11 mouse cellular contexts compared by ENCODE assay signal in the genomic region with DNA sequence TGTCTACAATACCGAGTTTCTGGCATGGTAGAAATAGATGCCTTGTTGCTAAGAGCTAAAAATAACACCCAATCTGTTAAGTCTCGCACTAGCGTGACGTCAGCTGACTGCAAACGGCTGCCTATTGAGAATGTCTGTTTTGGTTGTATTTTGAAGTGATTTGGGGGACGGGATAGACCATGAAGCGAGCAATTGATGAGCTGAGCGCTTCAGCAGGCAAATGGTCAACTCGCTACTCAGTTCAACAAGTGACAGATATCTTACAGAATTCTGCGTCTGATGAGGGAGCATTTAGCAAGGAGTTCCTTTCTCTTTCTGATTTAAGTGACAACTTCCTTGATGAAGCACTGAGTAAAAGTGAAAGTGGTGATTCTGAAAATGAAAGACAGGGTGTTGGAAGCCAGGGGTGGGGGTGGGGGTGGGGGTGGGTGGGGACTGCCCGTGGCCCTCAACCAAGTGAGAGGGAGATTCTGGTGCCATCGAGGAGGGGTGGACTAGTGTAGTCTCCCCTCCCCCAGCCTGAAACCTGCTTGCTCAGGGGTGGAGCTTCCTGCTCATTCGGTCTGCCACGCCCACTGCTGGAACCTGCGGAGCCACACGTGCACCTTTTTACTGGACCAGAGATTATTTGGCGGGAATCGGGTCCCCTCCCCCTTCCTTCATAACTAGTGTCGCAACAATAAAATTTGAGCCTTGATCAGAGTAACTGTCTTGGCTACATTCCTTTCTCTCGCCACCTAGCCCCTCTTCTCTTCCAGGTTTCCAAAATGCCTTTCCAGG. TPM values are rescaled to one million over a fixed set of nuclear protein-coding genes. Genes with fewer than 3 reads are reported as not detected.
A peak's percentile ranks its signal among the peaks of the same experiment; 100 is the strongest.
DNase-seq lines count a peak whose midpoint lies in the region; ATAC-seq and TF ChIP-seq lines count a peak whose summit lies in the region.
"Not testable (repeated sequence)": the region's sequence is repeated elsewhere in the genome, so short reads cannot be mapped to it uniquely, and the experiment has no call there.
"Had no signal": no experiment of that assay in that cellular context is flagged by ENCODE, and none has a peak within 500 bp of the region (broad histone marks: within the 10 kb centered on the region; RNA-seq: fewer than 3 reads in every experiment).

No protein-coding gene starts in this region.

- H3K9me3 ChIP-seq in kidney, postnatal 0 days (replicated peaks; ENCODE audit: low read length); liver, embryonic 16.5 days (replicated peaks; ENCODE audit: control insufficient read depth, low read length); stomach, embryonic 15.5 days: not testable (repeated sequence)

- H3K4me1 ChIP-seq in kidney, postnatal 0 days (replicated peaks; ENCODE audit: insufficient read depth, low read length); liver, embryonic 16.5 days (ENCODE audit: control insufficient read depth, low read depth, low read length); stomach, embryonic 15.5 days: not testable (repeated sequence)

- WGBS in kidney, postnatal 0 days, result 37% methylated on average over 18 of the region's 20 CpGs
- 21% methylated on average over 18 of the region's 20 CpGs for WGBS in liver, embryonic 16.5 days (ENCODE audit: insufficient replicate concordance)
- 39% methylated on average over 20 of the region's 20 CpGs for WGBS in stomach, embryonic 15.5 days

- H3K36me3 ChIP-seq in kidney, postnatal 0 days (ENCODE audit: insufficient read depth, low read length); liver, embryonic 16.5 days (ENCODE audit: control insufficient read depth, insufficient read depth); stomach, embryonic 15.5 days: not testable (repeated sequence)

- peak; percentile 80 for ATAC-seq in common myeloid progenitor, adult 5-6 weeks (replicated peaks; ENCODE audit: low read depth, poor library complexity, severe bottlenecking)
- ATAC-seq in frontal cortex, adult (ENCODE audit: low TSS enrichment), result peak; percentile 85
- ATAC-seq in hematopoietic stem cell, adult 5-6 weeks (replicated peaks in 1 of 2; ENCODE audit: insufficient read depth in 1 of 2, low FRiP score in 2 of 2, low TSS enrichment in 1 of 2, low read depth in 1 of 2, poor library complexity in 2 of 2, severe bottlenecking in 2 of 2), result peak; percentile 75 to 80
- ATAC-seq in kidney, postnatal 0 days (replicated peaks; ENCODE audit: low FRiP score, low read depth); liver, embryonic 16.5 days (ENCODE audit: low read depth); stomach, embryonic 15.5 days (ENCODE audit: insufficient read depth, low FRiP score, low read depth): not testable (repeated sequence)
- ATAC-seq in megakaryocyte-erythroid progenitor cell, adult 5-6 weeks (replicated peaks; ENCODE audit: low FRiP score, low TSS enrichment, poor library complexity, severe bottlenecking), result peak; percentile 76; the same call in 1 of the 2 replicates

- peak; percentile 82 for DNase-seq in CD4-positive, CD25-positive, alpha-beta regulatory T cell, adult 2 months (ENCODE audit: low read depth, low spot score)
- DNase-seq in kidney, postnatal 0 days (ENCODE audit: low spot score), result not testable (repeated sequence)

- TF ChIP-seq CTCF in kidney, postnatal 0 days (IDR thresholded peaks at IDR 0.05; ENCODE audit: low read depth), result not testable (repeated sequence)

- H3K27me3 ChIP-seq in kidney, postnatal 0 days (ENCODE audit: insufficient read depth, low read length); liver, embryonic 16.5 days (ENCODE audit: control insufficient read depth, insufficient read depth, low read depth, low read length); stomach, embryonic 15.5 days (replicated peaks): not testable (repeated sequence)

- H3K4me3 ChIP-seq in kidney, postnatal 0 days (replicated peaks; ENCODE audit: low read depth, low read length), result peak overlapping the region; percentile 31
- peak overlapping the region; percentile 53 for H3K4me3 ChIP-seq in liver, embryonic 16.5 days (ENCODE audit: low read depth, low read length)
- peak overlapping the region; percentile 29 for H3K4me3 ChIP-seq in stomach, embryonic 15.5 days (replicated peaks)

- not testable (repeated sequence) for H3K9ac ChIP-seq in kidney, postnatal 0 days (ENCODE audit: low read depth, low read length); liver, embryonic 16.5 days (ENCODE audit: low read depth, low read length); stomach, embryonic 15.5 days

- not testable (repeated sequence) for H3K27ac ChIP-seq in kidney, postnatal 0 days; liver, embryonic 16.5 days (ENCODE audit: low read length); stomach, embryonic 15.5 days

- peak overlapping the region; percentile 54 for H3K4me2 ChIP-seq in kidney, postnatal 0 days (ENCODE audit: low read length)
- peak overlapping the region; percentile 54 for H3K4me2 ChIP-seq in liver, embryonic 16.5 days (ENCODE audit: low read depth, low read length)
- H3K4me2 ChIP-seq in stomach, embryonic 15.5 days, result peak overlapping the region; percentile 50

RNA-seq across cellular contexts. Expression of gene Mcidas, which starts 19.7 kb away (rescaled TPM):
- not detected in 2 replicates for total RNA-seq in common myeloid progenitor, adult 5-6 weeks (2017)
- not detected in 2 replicates for total RNA-seq in hematopoietic stem cell, adult 5-6 weeks (2017)
- polyA plus RNA-seq in kidney, postnatal 0 days (2015; fragmentation: Nextera tagmentation; extraction: Ambion mirVana), result 0.05 TPM in 1 of 2 replicates, not detected in the other
- polyA plus RNA-seq in liver, embryonic 16.5 days (2015; fragmentation: Nextera tagmentation; extraction: Ambion mirVana), result not detected in 2 replicates
- total RNA-seq in megakaryocyte-erythroid progenitor cell, adult 5-6 weeks (2014; fragmentation: Nextera tagmentation), result not detected in 2 replicates
- not detected in 2 replicates for total RNA-seq in megakaryocyte-erythroid progenitor cell, adult 5-6 weeks (2017)
- 0.21 and 0.35 TPM in 2 replicates for polyA plus RNA-seq in stomach, embryonic 15.5 days (2015; fragmentation: Nextera tagmentation; extraction: Ambion mirVana)
- total RNA-seq: gastrocnemius, adult 18-20 months; heart, postnatal 25 days had no signal
- polyA plus RNA-seq: limb, embryonic 11.5 days had no signal

RNA-seq across cellular contexts. Expression of gene Cdc20b, which starts 21.5 kb away (rescaled TPM):
- total RNA-seq in common myeloid progenitor, adult 5-6 weeks (2017), result not detected in 2 replicates
- not detected in 2 replicates for total RNA-seq in hematopoietic stem cell, adult 5-6 weeks (2017)
- polyA plus RNA-seq in kidney, postnatal 0 days (2015; fragmentation: Nextera tagmentation; extraction: Ambion mirVana), result not detected in 2 replicates
- not detected in 2 replicates for polyA plus RNA-seq in liver, embryonic 16.5 days (2015; fragmentation: Nextera tagmentation; extraction: Ambion mirVana)
- not detected in 2 replicates for total RNA-seq in megakaryocyte-erythroid progenitor cell, adult 5-6 weeks (2014; fragmentation: Nextera tagmentation)
- total RNA-seq in megakaryocyte-erythroid progenitor cell, adult 5-6 weeks (2017), result not detected in 2 replicates
- polyA plus RNA-seq in stomach, embryonic 15.5 days (2015; fragmentation: Nextera tagmentation; extraction: Ambion mirVana), result not detected in 2 replicates
- total RNA-seq: gastrocnemius, adult 18-20 months; heart, postnatal 25 days had no signal
- polyA plus RNA-seq: limb, embryonic 11.5 days had no signal

RNA-seq across cellular contexts. Expression of gene Ccno, which starts 25.8 kb away (rescaled TPM):
- total RNA-seq in common myeloid progenitor, adult 5-6 weeks (2017), result not detected in 2 replicates
- 1.3 and 1.5 TPM in 2 replicates for total RNA-seq in hematopoietic stem cell, adult 5-6 weeks (2017)
- 0.29 and 0.33 TPM in 2 replicates for polyA plus RNA-seq in kidney, postnatal 0 days (2015; fragmentation: Nextera tagmentation; extraction: Ambion mirVana)
- 0.19 and 0.34 TPM in 2 replicates for polyA plus RNA-seq in liver, embryonic 16.5 days (2015; fragmentation: Nextera tagmentation; extraction: Ambion mirVana)
- total RNA-seq in megakaryocyte-erythroid progenitor cell, adult 5-6 weeks (2014; fragmentation: Nextera tagmentation), result not detected in 2 replicates
- 3.2 TPM in 1 of 2 replicates, not detected in the other for total RNA-seq in megakaryocyte-erythroid progenitor cell, adult 5-6 weeks (2017)
- 0.50 and 0.67 TPM in 2 replicates for polyA plus RNA-seq in stomach, embryonic 15.5 days (2015; fragmentation: Nextera tagmentation; extraction: Ambion mirVana)
- total RNA-seq: gastrocnemius, adult 18-20 months had no signal

RNA-seq across cellular contexts. Expression of gene Gpx8, which starts 32.8 kb away (rescaled TPM):
- 2.1 TPM in 1 of 2 replicates, not detected in the other for total RNA-seq in common myeloid progenitor, adult 5-6 weeks (2017)
- not detected in 2 replicates for total RNA-seq in hematopoietic stem cell, adult 5-6 weeks (2017)
- 153 and 165 TPM in 2 replicates for polyA plus RNA-seq in kidney, postnatal 0 days (2015; fragmentation: Nextera tagmentation; extraction: Ambion mirVana)
- polyA plus RNA-seq in liver, embryonic 16.5 days (2015; fragmentation: Nextera tagmentation; extraction: Ambion mirVana), result 4.4 and 6.3 TPM in 2 replicates
- not detected in 2 replicates for total RNA-seq in megakaryocyte-erythroid progenitor cell, adult 5-6 weeks (2014; fragmentation: Nextera tagmentation)
- total RNA-seq in megakaryocyte-erythroid progenitor cell, adult 5-6 weeks (2017), result not detected in 2 replicates
- 137 and 143 TPM in 2 replicates for polyA plus RNA-seq in stomach, embryonic 15.5 days (2015; fragmentation: Nextera tagmentation; extraction: Ambion mirVana)
